28 mouse cellular contexts compared by ENCODE assay signal in genomic region chr3:34734966-34735365, GRCm38 (mm10).
"Had no signal": no experiment of that assay in that cellular context is flagged by ENCODE, and none has a peak within 500 bp of the region (broad histone marks: within the 10 kb centered on the region; RNA-seq: fewer than 3 reads in every experiment).

No protein-coding gene starts in this region.

- DNase-seq: gastrocnemius, adult 2 months; gastrocnemius, postnatal 10 days; gastrocnemius, postnatal 25 days; heart, adult 18-20 months; heart, postnatal 10 days; heart, postnatal 4 days; kidney, adult 18-20 months; kidney, adult 8-10 months; kidney, postnatal 10 days; kidney, postnatal 25 days; kidney, postnatal 4 days; liver; liver, embryonic 13.5 days had no signal

- H3K36me3 ChIP-seq: heart, embryonic 10.5 days; heart, embryonic 12.5 days; hindbrain, embryonic 10.5 days; hindbrain, embryonic 12.5 days; intestine, embryonic 15.5 days; limb, embryonic 10.5 days; limb, embryonic 12.5 days; liver, embryonic 13.5 days; liver, embryonic 15.5 days had no signal

- ATAC-seq: hindbrain, embryonic 16.5 days; inflammation-experienced regulatory T-cells, adult 6 months; intestine, embryonic 15.5 days; intestine, postnatal 0 days had no signal

- H3K27ac ChIP-seq: gastrocnemius, adult 2 months; heart, embryonic 10.5 days; hindbrain, embryonic 10.5 days; hindbrain, embryonic 12.5 days; hindbrain, embryonic 14.5 days; intestine, embryonic 15.5 days; layer of hippocampus, adult 2 months; left cerebral cortex, adult 2 months; limb, embryonic 10.5 days; limb, embryonic 12.5 days; liver, embryonic 13.5 days; liver, embryonic 15.5 days had no signal

- H3K9ac ChIP-seq: heart, embryonic 12.5 days; hindbrain, embryonic 12.5 days; hindbrain, embryonic 14.5 days; intestine, embryonic 15.5 days; limb, embryonic 12.5 days; liver, embryonic 13.5 days; liver, embryonic 15.5 days had no signal

- H3K9me3 ChIP-seq: heart, embryonic 10.5 days; heart, embryonic 12.5 days; hindbrain, embryonic 10.5 days; hindbrain, embryonic 12.5 days; intestine, embryonic 15.5 days; limb, embryonic 10.5 days; limb, embryonic 12.5 days; liver, embryonic 13.5 days; liver, embryonic 15.5 days had no signal

- H3K4me2 ChIP-seq: heart, embryonic 12.5 days; hindbrain, embryonic 12.5 days; hindbrain, embryonic 14.5 days; intestine, embryonic 15.5 days; limb, embryonic 12.5 days; liver, embryonic 11.5 days; liver, embryonic 13.5 days; liver, embryonic 15.5 days had no signal

- H3K4me1 ChIP-seq: heart, embryonic 12.5 days; hindbrain, embryonic 12.5 days; intestine, embryonic 15.5 days; limb, embryonic 10.5 days; limb, embryonic 12.5 days; liver, embryonic 13.5 days; liver, embryonic 15.5 days had no signal

- H3K27me3 ChIP-seq: heart, embryonic 12.5 days; hindbrain, embryonic 12.5 days; intestine, embryonic 15.5 days; limb, embryonic 12.5 days; liver, embryonic 13.5 days; liver, embryonic 15.5 days had no signal

- H3K4me3 ChIP-seq: gastrocnemius, adult 2 months; heart, embryonic 10.5 days; heart, embryonic 12.5 days; hindbrain, embryonic 10.5 days; hindbrain, embryonic 12.5 days; intestine, embryonic 15.5 days; layer of hippocampus, adult 2 months; left cerebral cortex, adult 2 months; limb, embryonic 10.5 days; limb, embryonic 12.5 days; liver, embryonic 13.5 days; liver, embryonic 15.5 days had no signal
